Mouse (Mus musculus): ENCODE data around the gene Ammecr1. TPM values are rescaled to one million over a fixed set of nuclear protein-coding genes. Genes with fewer than 3 reads are reported as not detected.

Gene Ammecr1
- total and polyA plus RNA-seq, 3 experiments = 6.2 to 37.4 (median 7.9) TPM

DNA sequence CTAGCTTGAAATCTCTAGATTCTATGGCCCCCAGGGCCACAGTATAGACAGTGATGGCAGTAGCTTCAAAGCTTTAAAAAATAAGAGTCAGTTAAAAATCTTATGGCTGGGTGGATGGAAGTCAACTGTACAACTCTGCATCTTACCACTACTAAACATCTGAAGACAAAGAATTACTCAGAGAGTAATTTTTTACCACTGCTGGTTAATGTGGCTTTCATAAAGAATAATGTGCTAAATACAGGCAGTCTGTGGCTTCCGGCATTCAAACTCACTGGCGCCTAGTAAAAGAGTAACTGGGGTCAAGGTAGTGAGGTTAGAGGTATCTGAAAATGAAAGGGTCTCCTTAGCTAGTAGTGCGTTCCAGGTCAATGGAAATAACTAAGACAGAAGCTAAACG, 64.6 kb downstream of the Ammecr1 start:
- DNase-seq (ENCODE audit: low spot score) (no peak), ATAC-seq (ENCODE audit: extremely low read depth, insufficient number of reproducible peaks, low FRiP score, poor library complexity, severe bottlenecking) (no peak)
- Histone ChIP-seq H3K36me3 (replicated peaks) (peaks cover 13% of the 10 kb centered on the region), H3K4me3 (ENCODE audit: low read depth, low read length) (no peak overlapping the region), H3K27me3 (ENCODE audit: insufficient read depth, low read length) (no peaks in the 10 kb centered on the region), H3K9me3 (replicated peaks) (no peaks in the 10 kb centered on the region), H3K4me1 (ENCODE audit: insufficient read depth, low read depth, low read length) (peaks cover 2% of the 10 kb centered on the region; the same call in 1 of the 2 replicates)
- no peak for TF ChIP-seq POLR2AphosphoS5 (IDR thresholded peaks at IDR 0.05; ENCODE audit: insufficient replicate concordance, low read depth, low read length)
- TF ChIP-seq TAL1 (conservative IDR thresholded peaks at IDR 0.05; ENCODE audit: low read depth, low read length) = no peak
- no peak for TF ChIP-seq GATA2 (IDR thresholded peaks at IDR 0.05; ENCODE audit: borderline replicate concordance, low read depth, low read length)
- TF ChIP-seq GATA1 (IDR thresholded peaks at IDR 0.05; ENCODE audit: borderline replicate concordance, low read length) = no peak
- no peak for TF ChIP-seq CTCF (IDR thresholded peaks at IDR 0.05; ENCODE audit: low read depth, low read length)

DNA sequence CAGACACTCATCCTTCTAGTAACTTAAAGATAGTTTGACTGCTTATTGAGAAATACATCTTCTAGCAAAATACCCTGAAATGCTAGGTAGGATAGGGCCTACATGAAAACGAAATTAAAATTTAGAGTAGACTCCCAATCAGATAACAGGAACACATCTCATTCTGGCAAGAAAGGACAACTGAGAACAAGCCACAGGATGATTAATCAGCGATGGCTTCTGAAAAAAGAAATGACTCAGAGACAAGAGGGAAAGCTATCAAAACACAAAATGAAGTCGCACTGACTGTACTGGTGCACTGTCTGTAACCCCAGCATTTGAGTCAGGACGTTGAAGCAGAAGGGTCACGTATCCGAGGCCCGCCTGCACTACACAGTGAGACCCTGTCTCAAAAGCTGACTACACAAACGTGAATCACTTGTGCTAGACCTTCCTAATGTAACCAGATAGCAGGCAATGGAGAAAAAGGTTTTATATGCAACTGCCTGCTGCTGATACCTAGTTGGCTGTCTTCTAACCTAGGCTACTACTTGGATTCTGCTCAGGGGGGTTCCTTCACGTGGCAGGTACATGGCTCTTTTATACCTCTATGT, 68.1 kb downstream of the Ammecr1 start:
- Histone ChIP-seq H3K4me1 (ENCODE audit: insufficient read depth, low read depth, low read length) (no peaks in the 10 kb centered on the region), H3K4me3 (ENCODE audit: low read depth, low read length) (no peak overlapping the region), H3K36me3 (replicated peaks) (peaks cover 10% of the 10 kb centered on the region), H3K9me3 (replicated peaks) (no peaks in the 10 kb centered on the region), H3K27me3 (ENCODE audit: insufficient read depth, low read length) (no peaks in the 10 kb centered on the region)
- ATAC-seq (ENCODE audit: extremely low read depth, insufficient number of reproducible peaks, low FRiP score, poor library complexity, severe bottlenecking) = no peak
- no peak for DNase-seq (ENCODE audit: low spot score)
- TF ChIP-seq CTCF (IDR thresholded peaks at IDR 0.05; ENCODE audit: low read depth, low read length) (no peak), GATA1 (IDR thresholded peaks at IDR 0.05; ENCODE audit: borderline replicate concordance, low read length) (no peak), POLR2AphosphoS5 (IDR thresholded peaks at IDR 0.05; ENCODE audit: insufficient replicate concordance, low read depth, low read length) (no peak), GATA2 (IDR thresholded peaks at IDR 0.05; ENCODE audit: borderline replicate concordance, low read depth, low read length) (no peak), TAL1 (conservative IDR thresholded peaks at IDR 0.05; ENCODE audit: low read depth, low read length) (no peak)

DNA sequence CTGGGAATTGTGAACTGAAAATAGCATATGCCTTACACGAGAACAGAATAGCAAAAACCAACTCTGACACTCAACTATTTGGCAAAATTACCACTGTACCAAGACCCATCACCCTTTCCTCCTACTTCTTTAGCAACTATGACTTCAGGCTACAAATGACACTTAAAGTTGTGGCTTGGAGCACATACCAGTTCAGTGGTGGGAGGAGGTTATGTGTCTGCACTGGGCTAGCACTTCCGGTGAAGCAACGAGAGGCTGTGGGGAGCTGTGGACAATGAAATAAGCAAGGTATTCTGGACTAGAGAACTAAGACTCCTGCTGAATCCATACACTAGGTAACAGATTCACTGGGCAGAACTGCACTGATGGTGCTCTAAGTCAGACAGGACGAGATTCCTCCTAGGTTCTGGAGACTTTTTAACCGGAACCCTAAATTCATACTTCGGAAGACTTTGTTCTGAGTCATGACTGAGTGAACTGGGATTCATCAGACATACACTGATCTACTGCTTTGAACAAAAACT, 69.0 kb downstream of the Ammecr1 start:
- peaks cover 7% of the 10 kb centered on the region for H3K36me3 ChIP-seq (replicated peaks)
- TF ChIP-seq GATA2 (IDR thresholded peaks at IDR 0.05; ENCODE audit: borderline replicate concordance, low read depth, low read length) (no peak), TAL1 (conservative IDR thresholded peaks at IDR 0.05; ENCODE audit: low read depth, low read length) (no peak), CTCF (IDR thresholded peaks at IDR 0.05; ENCODE audit: low read depth, low read length) (no peak), POLR2AphosphoS5 (IDR thresholded peaks at IDR 0.05; ENCODE audit: insufficient replicate concordance, low read depth, low read length) (no peak), GATA1 (IDR thresholded peaks at IDR 0.05; ENCODE audit: borderline replicate concordance, low read length) (no peak)
- H3K27me3 ChIP-seq (ENCODE audit: insufficient read depth, low read length) = no peaks in the 10 kb centered on the region
- no peak for ATAC-seq (ENCODE audit: extremely low read depth, insufficient number of reproducible peaks, low FRiP score, poor library complexity, severe bottlenecking)
- no peaks in the 10 kb centered on the region for H3K9me3 ChIP-seq (replicated peaks)
- no peaks in the 10 kb centered on the region for H3K4me1 ChIP-seq (ENCODE audit: insufficient read depth, low read depth, low read length)
- no peak overlapping the region for H3K4me3 ChIP-seq (ENCODE audit: low read depth, low read length)
- DNase-seq (ENCODE audit: low spot score) = no peak

DNA sequence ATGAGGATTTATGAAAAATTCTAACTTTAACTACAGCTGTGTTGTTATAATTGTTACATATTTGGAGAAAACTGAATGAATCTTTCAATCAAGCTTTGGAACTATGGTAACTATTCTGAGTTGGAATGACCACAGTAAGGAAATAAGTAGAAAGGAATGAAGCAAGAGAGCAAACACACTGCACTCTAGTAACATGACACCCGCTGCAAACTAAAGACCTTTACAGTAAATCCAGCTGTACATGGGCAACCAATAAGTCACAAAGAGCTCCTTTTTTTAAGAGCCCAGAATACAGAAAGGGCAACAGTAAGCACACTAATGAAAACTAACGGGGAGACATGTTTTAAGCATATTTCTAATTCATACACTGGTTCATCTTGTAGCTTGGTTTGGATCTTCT, 71.2 kb downstream of the Ammecr1 start:
- Histone ChIP-seq H3K4me3 (ENCODE audit: low read depth, low read length) (no peak overlapping the region), H3K27me3 (ENCODE audit: insufficient read depth, low read length) (no peaks in the 10 kb centered on the region), H3K4me1 (ENCODE audit: insufficient read depth, low read depth, low read length) (no peaks in the 10 kb centered on the region), H3K9me3 (replicated peaks) (no peaks in the 10 kb centered on the region), H3K36me3 (replicated peaks) (peaks cover 7% of the 10 kb centered on the region)
- no peak for DNase-seq (ENCODE audit: low spot score)
- ATAC-seq (ENCODE audit: extremely low read depth, insufficient number of reproducible peaks, low FRiP score, poor library complexity, severe bottlenecking) = no peak
- TF ChIP-seq GATA2 (IDR thresholded peaks at IDR 0.05; ENCODE audit: borderline replicate concordance, low read depth, low read length) = no peak
- TF ChIP-seq GATA1 (IDR thresholded peaks at IDR 0.05; ENCODE audit: borderline replicate concordance, low read length) = no peak
- TF ChIP-seq POLR2AphosphoS5 (IDR thresholded peaks at IDR 0.05; ENCODE audit: insufficient replicate concordance, low read depth, low read length) = no peak
- TF ChIP-seq TAL1 (conservative IDR thresholded peaks at IDR 0.05; ENCODE audit: low read depth, low read length) = no peak
- TF ChIP-seq CTCF (IDR thresholded peaks at IDR 0.05; ENCODE audit: low read depth, low read length) = no peak

DNA sequence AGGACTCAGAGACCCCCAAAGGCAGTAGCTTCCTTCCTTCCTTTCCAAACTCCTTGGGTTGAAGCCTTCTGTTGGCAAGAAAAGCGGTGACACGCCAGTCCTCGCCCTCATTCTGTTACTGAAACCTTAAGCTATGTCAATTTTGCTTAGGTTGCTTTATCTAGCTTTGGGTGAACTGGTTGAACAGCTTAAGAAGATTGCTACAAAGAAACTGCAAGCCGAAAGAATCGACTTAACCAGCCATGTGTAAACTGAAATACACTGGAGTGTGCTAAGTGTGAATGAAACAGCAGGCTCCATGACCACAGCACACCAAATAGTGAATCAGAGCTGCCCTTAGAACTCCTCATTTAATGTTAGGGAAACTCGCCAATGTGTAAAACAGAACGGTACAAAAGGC, 80.6 kb downstream of the Ammecr1 start:
- H3K4me1 ChIP-seq (ENCODE audit: insufficient read depth, low read depth, low read length) = no peaks in the 10 kb centered on the region
- H3K36me3 ChIP-seq (replicated peaks) = peaks cover 12% of the 10 kb centered on the region
- no peak for DNase-seq (ENCODE audit: low spot score)
- no peaks in the 10 kb centered on the region for H3K9me3 ChIP-seq (replicated peaks)
- no peaks in the 10 kb centered on the region for H3K27me3 ChIP-seq (ENCODE audit: insufficient read depth, low read length)
- no peak overlapping the region for H3K4me3 ChIP-seq (ENCODE audit: low read depth, low read length)
- TF ChIP-seq CTCF (IDR thresholded peaks at IDR 0.05; ENCODE audit: low read depth, low read length) (no peak), POLR2AphosphoS5 (IDR thresholded peaks at IDR 0.05; ENCODE audit: insufficient replicate concordance, low read depth, low read length) (no peak), TAL1 (conservative IDR thresholded peaks at IDR 0.05; ENCODE audit: low read depth, low read length) (no peak), GATA1 (IDR thresholded peaks at IDR 0.05; ENCODE audit: borderline replicate concordance, low read length) (no peak), GATA2 (IDR thresholded peaks at IDR 0.05; ENCODE audit: borderline replicate concordance, low read depth, low read length) (no peak)
- ATAC-seq (ENCODE audit: extremely low read depth, insufficient number of reproducible peaks, low FRiP score, poor library complexity, severe bottlenecking) = no peak

DNA sequence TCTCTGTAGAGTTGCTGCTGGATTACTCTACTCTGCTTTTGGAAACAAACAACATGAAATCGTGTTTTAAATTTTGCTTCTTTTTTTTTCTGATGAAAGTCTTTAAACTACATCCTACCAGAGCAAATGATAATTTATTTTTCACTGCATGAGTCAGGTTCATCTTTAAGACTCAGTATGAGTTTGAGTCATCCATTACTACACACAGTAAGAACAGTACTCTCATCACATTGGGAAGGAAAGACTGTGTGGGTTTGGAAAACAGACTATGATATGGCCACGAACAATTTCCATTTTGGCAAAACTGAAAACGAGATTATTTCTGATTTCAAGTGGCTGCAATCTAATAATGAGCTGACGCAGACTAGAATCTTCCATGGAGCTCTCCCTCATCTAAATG, 82.9 kb downstream of the Ammecr1 start:
- H3K9me3 ChIP-seq (replicated peaks) = no peaks in the 10 kb centered on the region
- H3K4me1 ChIP-seq (ENCODE audit: insufficient read depth, low read depth, low read length) = no peaks in the 10 kb centered on the region
- no peaks in the 10 kb centered on the region for H3K27me3 ChIP-seq (ENCODE audit: insufficient read depth, low read length)
- H3K36me3 ChIP-seq (replicated peaks) = peaks cover 12% of the 10 kb centered on the region
- TF ChIP-seq GATA1 (IDR thresholded peaks at IDR 0.05; ENCODE audit: borderline replicate concordance, low read length) (no peak), POLR2AphosphoS5 (IDR thresholded peaks at IDR 0.05; ENCODE audit: insufficient replicate concordance, low read depth, low read length) (no peak), GATA2 (IDR thresholded peaks at IDR 0.05; ENCODE audit: borderline replicate concordance, low read depth, low read length) (no peak), CTCF (IDR thresholded peaks at IDR 0.05; ENCODE audit: low read depth, low read length) (no peak), TAL1 (conservative IDR thresholded peaks at IDR 0.05; ENCODE audit: low read depth, low read length) (no peak)
- H3K4me3 ChIP-seq (ENCODE audit: low read depth, low read length) = no peak overlapping the region
- DNase-seq (ENCODE audit: low spot score) (no peak), ATAC-seq (ENCODE audit: extremely low read depth, insufficient number of reproducible peaks, low FRiP score, poor library complexity, severe bottlenecking) (no peak)
